Mouse (Mus musculus): ENCODE measurements around the gene Maml1. TPM values are rescaled to one million over a fixed set of nuclear protein-coding genes. Genes with fewer than 3 reads are reported as not detected.

The Maml1 gene
- polyA plus RNA-seq, 2 experiments from 2014 or later: 4.0 to 5.5 TPM

GRCm38 (mm10) chr11:50219833-50220232, 72.3 kb downstream of the Maml1 start:
- ATAC-seq: no peak

GRCm38 (mm10) chr11:50217811-50218210, 74.3 kb downstream of the Maml1 start:
- ATAC-seq: no peak

- ATAC-seq: no peak
These were observed 75.3 kb downstream of the Maml1 start for GRCm38 (mm10) chr11:50216724-50217366.

GRCm38 (mm10) chr11:50215633-50216032, 76.5 kb downstream of the Maml1 start:
- no peak for ATAC-seq

- ATAC-seq: no peak
These were observed 77.5 kb downstream of the Maml1 start for GRCm38 (mm10) chr11:50214631-50215030.

- peak; percentile 14 for ATAC-seq
These were observed 79.0 kb downstream of the Maml1 start for GRCm38 (mm10) chr11:50212848-50213758.

GRCm38 (mm10) chr11:50212060-50212739, 79.9 kb downstream of the Maml1 start:
- no peak for ATAC-seq

- no peak for ATAC-seq
These were observed 80.6 kb downstream of the Maml1 start for GRCm38 (mm10) chr11:50211322-50212059.

GRCm38 (mm10) chr11:50210505-50211151, 81.5 kb downstream of the Maml1 start, which contains the start of the genes Sqstm1 and Mgat4b:
Gene Sqstm1, minus strand, starts transcription at chr11:50210827.
Gene Mgat4b, plus strand, starts transcription at chr11:50210890.
- peak; percentile 62 for ATAC-seq

GRCm38 (mm10) chr11:50210101-50210504, 82.0 kb downstream of the Maml1 start:
- peak; percentile 76 for ATAC-seq

- no peak for ATAC-seq
These were observed 84.1 kb downstream of the Maml1 start for GRCm38 (mm10) chr11:50208039-50208438.

GRCm38 (mm10) chr11:50207344-50207743, 84.8 kb downstream of the Maml1 start:
- no peak for ATAC-seq

- no peak for ATAC-seq
These were observed 86.1 kb downstream of the Maml1 start for GRCm38 (mm10) chr11:50206037-50206436.

Other genes starting within 250 kb of the Maml1 start
- 10 to 100 TPM; 20.6 to 32.5 TPM for gene Tbc1d9b, start 160.9 kb downstream of the Maml1 start, polyA plus RNA-seq (2017; shearing (Covaris generic))
- 10 to 100 TPM; 11.2 to 12.6 TPM for gene Mrnip, start 117.9 kb downstream of the Maml1 start, polyA plus RNA-seq (2017; shearing (Covaris generic))
- 10 to 100 TPM; 51.8 to 58.9 TPM for gene Sqstm1, start 81.5 kb downstream of the Maml1 start, polyA plus RNA-seq (2017; shearing (Covaris generic))
- gene Mgat4b, start 81.4 kb downstream of the Maml1 start, polyA plus RNA-seq (2017; shearing (Covaris generic)): 1 to 10 TPM; 1.0 to 1.2 TPM
- not detected for gene Ltc4s, start 53.7 kb downstream of the Maml1 start, polyA plus RNA-seq (2017; shearing (Covaris generic))
- gene Canx, start 33.4 kb upstream of the Maml1 start, polyA plus RNA-seq (2017; shearing (Covaris generic)): 100 to 1,000 TPM; 179 to 210 TPM
- not detected for gene Cby3, start 62.2 kb upstream of the Maml1 start, polyA plus RNA-seq (2017; shearing (Covaris generic))
- gene Hnrnph1, start 84.7 kb upstream of the Maml1 start, polyA plus RNA-seq (2017; shearing (Covaris generic)): 100 to 1,000 TPM; 148 to 177 TPM
- 10 to 100 TPM in 1 of 2 experiments, 1 to 10 TPM in 1; 9.5 to 10.2 TPM for gene Rufy1, start 138.8 kb upstream of the Maml1 start, polyA plus RNA-seq (2017; shearing (Covaris generic))

Data from activated CD4-positive, CD25-positive, alpha-beta regulatory T cell, adult 4 months (primary cell).